Mouse (Mus musculus): Measurements from ENCODE around the gene Zbtb2.
"Not testable (repeated sequence)": the region's sequence is repeated elsewhere in the genome, so short reads cannot be mapped to it uniquely, and the experiment has no call there.

Gene Zbtb2

DNA sequence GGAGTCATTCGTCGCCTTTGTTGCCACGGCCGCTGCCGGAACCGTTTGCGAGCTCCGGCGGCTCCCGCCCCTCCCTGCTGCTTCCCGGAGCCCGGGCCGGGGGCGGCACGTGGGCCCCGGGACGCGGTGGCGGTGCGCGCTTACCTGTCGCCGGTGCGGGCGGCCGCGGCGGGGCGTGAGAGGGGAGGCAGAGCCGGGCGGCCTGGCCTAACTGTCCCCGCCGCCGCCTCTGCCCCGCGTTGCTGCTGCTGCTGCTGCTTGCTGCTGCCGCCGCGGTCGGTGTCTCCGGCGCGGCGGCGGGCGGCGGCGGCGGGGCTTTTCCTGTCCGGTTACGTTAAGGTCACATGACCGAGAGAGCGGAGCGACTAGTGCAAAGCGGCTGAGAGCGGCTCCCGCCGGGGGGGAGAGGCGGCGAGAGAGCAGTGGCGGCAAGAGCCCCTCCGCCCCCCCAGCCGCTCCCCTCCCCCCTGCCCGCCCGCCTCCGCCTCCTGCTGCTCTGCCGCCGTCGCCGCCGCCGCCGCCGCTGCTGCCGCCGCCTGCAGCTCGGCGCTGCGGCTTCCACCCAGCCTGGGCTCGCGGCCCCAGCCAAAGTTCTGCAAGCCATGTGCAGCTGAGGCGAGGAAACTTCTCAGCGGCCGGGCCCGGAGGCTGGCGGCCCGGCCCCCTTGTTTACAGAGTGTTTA is at the start of gene Zbtb2:
Gene Zbtb2, minus strand, starts transcription at position 408 of the 683 bp plus-strand sequence.
- DNase-seq, result peak; percentile 81

GRCm38 (mm10) chr10:4435416-4435815 is 47.5 kb upstream of the Zbtb2 start:
- no peak for DNase-seq

- not testable (repeated sequence) for DNase-seq
Measured at GRCm38 (mm10) chr10:4433871-4434270, 46.0 kb upstream of the Zbtb2 start.

GRCm38 (mm10) chr10:4432996-4433755 is 45.3 kb upstream of the Zbtb2 start:
- DNase-seq, result peak; percentile 25

DNA sequence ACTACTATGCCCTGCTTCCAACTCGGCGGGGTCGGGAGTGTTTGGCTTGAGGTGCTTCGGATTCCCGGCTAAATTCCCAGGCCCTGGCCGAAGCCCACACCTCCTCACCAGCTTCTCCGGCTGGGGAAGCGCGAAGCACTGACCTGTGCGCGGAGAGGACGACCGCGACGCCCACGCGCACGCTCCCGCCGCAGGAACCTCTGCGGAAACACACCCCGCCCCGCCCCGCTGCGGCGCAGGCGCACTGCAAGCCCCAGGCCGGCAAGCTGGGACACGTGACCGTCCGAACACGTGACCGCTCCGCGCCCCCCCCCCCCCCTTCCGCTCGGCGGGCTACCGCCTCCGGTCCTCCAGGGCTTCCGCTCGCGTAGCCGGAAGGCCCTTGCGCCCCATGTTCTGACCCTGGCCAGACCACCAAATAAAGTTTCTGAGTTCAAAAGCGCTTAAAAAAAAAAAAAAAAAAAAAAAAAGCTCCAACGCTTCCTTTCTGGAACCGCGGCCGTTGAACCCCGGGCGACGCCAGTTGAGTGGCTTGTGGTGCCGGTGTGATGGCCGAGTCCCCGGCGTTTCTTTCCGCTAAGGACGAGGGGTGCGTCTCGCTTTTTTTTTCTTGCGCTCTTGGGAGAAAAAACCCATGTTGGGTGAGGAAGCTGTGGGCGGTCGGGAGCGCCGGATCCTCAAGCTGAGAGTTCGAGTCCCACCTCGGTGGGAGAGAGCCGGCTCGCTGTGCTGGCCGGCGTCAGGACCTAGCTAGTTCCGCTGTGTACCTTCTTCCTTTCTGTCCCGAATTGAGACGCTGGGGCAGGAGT is 44.4 kb upstream of the Zbtb2 start, which contains the start of the genes Rmnd1 and Armt1:
Gene Rmnd1, minus strand, starts transcription at position 266 of the 809 bp plus-strand sequence.
Gene Armt1, plus strand, starts transcription at position 345 of the 809 bp plus-strand sequence.
- DNase-seq, result peak; percentile 96

GRCm38 (mm10) chr10:4431746-4432122 is 43.8 kb upstream of the Zbtb2 start:
- no peak for DNase-seq

DNA sequence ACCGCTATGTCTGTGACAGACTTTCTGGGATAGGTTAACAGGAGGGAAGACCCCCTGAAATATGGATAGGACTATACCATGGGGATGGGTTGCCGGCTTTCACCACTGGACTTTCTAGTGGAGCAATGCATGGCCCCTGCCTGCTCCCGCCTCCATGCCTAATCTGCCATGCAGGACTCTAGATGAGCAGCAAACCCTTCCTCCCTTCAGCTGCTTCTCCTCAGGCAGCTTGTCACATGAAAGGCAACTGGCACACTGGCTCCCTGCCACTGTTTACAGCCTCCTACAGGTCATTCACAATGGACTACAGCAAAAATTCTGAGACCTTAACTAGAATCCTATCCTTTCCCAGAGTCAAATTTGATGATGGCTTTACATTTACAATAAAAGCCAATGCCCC is 42.9 kb upstream of the Zbtb2 start:
- no peak for DNase-seq

DNA sequence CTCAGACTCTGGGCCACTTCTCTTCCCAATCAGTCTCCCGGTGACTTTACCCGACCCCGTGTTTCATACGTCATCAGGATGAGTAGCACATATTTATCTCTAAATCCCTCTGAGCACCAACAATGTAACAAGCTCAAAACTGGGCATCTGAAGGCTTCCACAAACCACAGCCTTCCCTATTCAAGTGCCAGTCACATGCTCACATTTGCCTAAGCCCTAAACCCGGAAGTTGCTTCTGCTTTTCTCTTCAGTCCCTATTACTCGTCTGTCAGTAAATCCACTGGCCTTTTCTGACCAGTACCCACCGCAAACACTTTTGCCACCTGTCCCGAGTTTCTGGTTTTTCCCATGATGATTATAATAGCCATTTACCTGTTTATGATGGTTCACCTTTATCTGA is 42.5 kb upstream of the Zbtb2 start:
- DNase-seq, result no peak

GRCm38 (mm10) chr10:4425245-4425644 is 37.3 kb upstream of the Zbtb2 start:
- no peak for DNase-seq

- DNase-seq, result no peak
Measured at GRCm38 (mm10) chr10:4407191-4407590, 19.3 kb upstream of the Zbtb2 start.

GRCm38 (mm10) chr10:4405511-4405910 is 17.6 kb upstream of the Zbtb2 start:
- DNase-seq, result no peak

DNA sequence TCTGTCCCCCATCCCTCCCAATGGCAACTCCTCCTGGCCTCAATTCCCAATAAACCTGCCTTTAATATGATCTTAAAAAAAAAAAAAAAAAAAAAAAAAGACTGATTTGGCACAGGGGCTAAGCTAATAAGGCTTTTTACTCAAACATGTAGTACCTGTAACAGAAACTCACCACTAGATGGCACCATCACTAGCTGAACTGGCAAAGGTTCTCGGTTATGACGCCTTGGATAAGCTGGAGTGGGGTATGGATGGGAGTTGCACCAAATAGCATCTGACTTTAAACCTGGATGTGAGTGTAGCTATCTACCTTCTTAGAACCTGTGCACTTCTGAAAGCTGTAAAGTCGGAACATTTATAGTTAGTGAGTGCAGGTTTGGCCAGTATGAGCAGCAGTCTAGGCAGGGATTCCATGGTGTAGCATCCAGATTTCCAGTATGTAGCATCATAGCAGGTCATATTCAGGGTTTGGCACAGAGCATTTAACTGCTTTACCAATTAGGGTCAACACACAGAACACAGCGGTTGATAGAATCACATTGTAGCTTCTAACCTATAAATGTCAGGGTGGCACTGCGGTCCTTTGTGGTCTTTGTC is 17.1 kb upstream of the Zbtb2 start:
- peak; percentile 62 for DNase-seq

GRCm38 (mm10) chr10:4398058-4398457 is 10.2 kb upstream of the Zbtb2 start:
- no peak for DNase-seq

- no peak for DNase-seq
Measured at GRCm38 (mm10) chr10:4395321-4395720, 7.4 kb upstream of the Zbtb2 start.

DNA sequence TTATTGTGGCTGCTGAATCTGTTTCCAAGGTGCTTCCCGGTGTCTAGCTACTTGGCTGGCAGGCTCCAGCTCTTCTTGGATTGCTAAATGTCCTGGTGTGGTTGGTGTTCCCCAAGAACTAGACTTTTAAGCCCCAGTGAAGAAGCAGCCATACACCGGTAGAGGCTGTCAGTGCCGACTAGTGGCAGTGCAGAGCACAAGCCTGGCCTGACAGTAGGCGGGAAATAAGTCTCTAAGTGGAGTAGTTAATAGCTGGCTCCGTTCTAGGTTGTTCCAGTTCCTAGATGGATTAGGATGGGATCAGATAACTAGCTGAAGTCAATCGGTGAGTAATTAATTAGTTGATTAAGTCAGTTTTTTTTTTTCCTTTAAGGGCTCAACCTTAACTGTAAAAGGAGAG is 3.9 kb upstream of the Zbtb2 start:
- DNase-seq, result peak; percentile 55

DNA sequence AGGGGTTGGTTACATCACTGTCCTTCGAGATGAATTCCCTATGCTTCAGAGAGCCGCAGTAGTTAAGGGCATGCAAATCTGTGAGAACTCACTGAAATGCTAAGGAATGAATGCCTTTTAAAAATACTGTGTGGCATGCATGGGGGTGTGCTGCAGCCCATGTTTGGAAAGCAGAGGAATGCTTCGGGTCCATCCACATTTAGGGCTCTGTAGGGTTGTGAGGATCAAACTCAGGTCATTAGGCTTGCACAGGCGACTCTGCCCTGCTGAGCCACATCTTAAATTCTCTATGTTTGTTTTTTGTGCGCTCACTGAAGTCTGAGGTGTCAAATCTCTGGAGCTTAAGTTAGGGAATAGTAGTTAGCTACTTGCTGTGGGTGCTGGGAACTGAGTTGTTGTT is 3.2 kb upstream of the Zbtb2 start:
- DNase-seq, result no peak

GRCm38 (mm10) chr10:4390550-4390949 is 2.6 kb upstream of the Zbtb2 start:
- no peak for DNase-seq

- no peak for DNase-seq
Measured at GRCm38 (mm10) chr10:4389461-4390112, 1.7 kb upstream of the Zbtb2 start.

- no peak for DNase-seq
Measured at GRCm38 (mm10) chr10:4389036-4389435, 1.1 kb upstream of the Zbtb2 start.

DNA sequence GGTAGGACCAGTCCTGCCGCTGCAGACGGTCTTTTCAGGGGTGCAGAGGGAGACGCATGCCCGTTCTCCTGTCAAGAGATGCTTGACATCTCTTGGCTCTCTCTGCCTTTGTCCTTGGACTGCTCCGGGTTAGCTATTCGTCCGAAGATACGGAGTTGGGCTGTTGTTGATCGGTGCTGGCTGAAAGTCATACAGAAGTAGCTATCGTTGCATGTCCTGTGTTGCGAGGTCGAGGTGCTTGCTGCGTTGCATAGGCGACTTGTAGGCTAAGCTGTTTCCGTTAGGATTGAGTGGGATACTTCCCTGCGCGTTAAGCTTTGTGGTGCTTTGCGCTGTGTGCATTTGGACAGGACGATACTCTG is 457 bp upstream of the Zbtb2 start:
- no peak for DNase-seq

- DNase-seq, result peak; percentile 97
Measured at GRCm38 (mm10) chr10:4386609-4387591, 1.0 kb downstream of the Zbtb2 start.
